Mouse (Mus musculus) intestine, postnatal 0 days (tissue): ENCODE results near the gene Sord. TPM values are rescaled to one million over a fixed set of nuclear protein-coding genes. Genes with fewer than 3 reads are reported as not detected.
A peak's percentile ranks its signal among the peaks of the same experiment; 100 is the strongest.

ENCODE experiments used
- ATAC-seq: fragments of 200-750 bp; cut with Nextera tagmentation; 2 replicates; pipeline ENCODE4 v1.8.0; 2017; ENCODE audit warnings: mild to moderate bottlenecking, moderate TSS enrichment, moderate library complexity
- H3K27ac ChIP-seq: fragments of 300-500 bp; sonication (generic); 2 replicates; pipeline ENCODE4 v1.5.1; 2014; ENCODE audit warnings: mild to moderate bottlenecking, low read depth, low read length, moderate library complexity
- H3K27me3 ChIP-seq: fragments of 300-500 bp; sonication (generic); replicated peaks from 2 replicates; pipeline ENCODE4 v1.6.1; 2014; ENCODE audit warnings: low read length, mixed read lengths; ENCODE audit not compliant: control insufficient read depth, insufficient read depth
- H3K36me3 ChIP-seq: fragments of 300-500 bp; sonication (generic); 2 replicates; pipeline ENCODE4 v1.6.1; 2014; ENCODE audit warnings: mild to moderate bottlenecking, moderate library complexity; ENCODE audit not compliant: control insufficient read depth, insufficient read depth
- H3K4me1 ChIP-seq: fragments of 300-500 bp; sonication (generic); replicated peaks from 2 replicates; pipeline ENCODE4 v1.6.1; 2014; ENCODE audit warnings: antibody characterized with exemption, low read length, mixed read lengths; ENCODE audit not compliant: control insufficient read depth, insufficient read depth
- H3K4me2 ChIP-seq: fragments of 300-500 bp; sonication (generic); replicated peaks from 2 replicates; pipeline ENCODE4 v1.6.1; 2014; ENCODE audit warnings: low read depth, mild to moderate bottlenecking, moderate library complexity
- H3K4me3 ChIP-seq: fragments of 300-500 bp; sonication (generic); 2 replicates; pipeline ENCODE4 v1.5.1; 2014; ENCODE audit warnings: low read depth, low read length
- H3K9ac ChIP-seq: fragments of 300-500 bp; sonication (generic); 2 replicates; pipeline ENCODE4 v1.6.1; 2014; ENCODE audit warnings: mild to moderate bottlenecking, low read depth, low read length
- H3K9me3 ChIP-seq: fragments of 300-500 bp; sonication (generic); 2 replicates; pipeline ENCODE4 v1.6.1; 2016; ENCODE audit warnings: mixed run types; ENCODE audit not compliant: control insufficient read depth
- CTCF ChIP-seq: sonication (generic); IDR thresholded peaks from 2 replicates; pipeline ENCODE4 v1.5.1; 2016; ENCODE audit warnings: low read depth, mild to moderate bottlenecking, control low read depth, antibody characterized with exemption, moderate library complexity
- WGBS: fragments of 180-500 bp; shearing (Covaris S2); extraction: QIAGEN DNeasy Blood & Tissue Kit; methylation state at CpG from one replicate; pipeline ENCODE4 v1.1.7; 2014; 5-methylcytosine and 5-hydroxymethylcytosine counted together
- polyA plus RNA-seq: library from polyadenylated mRNA; unstranded; fragments of >200 nt; fragmentation: Nextera tagmentation; extraction: Ambion mirVana; gene quantifications from 2 replicates; pipeline ENCODE4 v1.2.1, GENCODE M21; 2015

Sord gene
- polyA plus RNA-seq = 136 and 172 TPM in 2 replicates

- Histone ChIP-seq H3K4me3 (peak within 1 kb of the TSS; percentile 61), H3K4me1 (no peaks in the 10 kb centered on the region), H3K36me3 (no peaks in the 10 kb centered on the region), H3K9ac (peak within 1 kb of the TSS; percentile 56), H3K9me3 (no peaks in the 10 kb centered on the region), H3K4me2 (peak within 1 kb of the TSS; percentile 85), H3K27me3 (no peaks in the 10 kb centered on the region), H3K27ac (peak within 1 kb of the TSS; percentile 77)
- WGBS = under 1% methylated on average over 35 of the region's 35 CpGs
- 0 out of 2 replicates have a peak, but pooled peaks have one; percentile 7 for TF ChIP-seq CTCF
- ATAC-seq = peak; percentile 81
These were observed at the start of gene Sord for GRCm38 (mm10) chr2:122234611-122235288. Gene Sord, plus strand, starts transcription at chr2:122234749.

GRCm38 (mm10) chr2:122185086-122185485, 49.5 kb upstream of the Sord start:
- no peak overlapping the region for H3K4me3 ChIP-seq
- no peak for TF ChIP-seq CTCF
- H3K36me3 ChIP-seq = no peaks in the 10 kb centered on the region
- no peaks in the 10 kb centered on the region for H3K27me3 ChIP-seq
- no peak overlapping the region for H3K4me2 ChIP-seq
- no peak overlapping the region for H3K9ac ChIP-seq
- H3K4me1 ChIP-seq = no peaks in the 10 kb centered on the region
- H3K27ac ChIP-seq = no peak overlapping the region
- no peaks in the 10 kb centered on the region for H3K9me3 ChIP-seq
- WGBS = 91% methylated on average over 4 of the region's 4 CpGs
- no peak for ATAC-seq

- Histone ChIP-seq H3K4me2 (no peak within 1 kb of the TSS), H3K36me3 (no peaks in the 10 kb centered on the region), H3K9ac (no peak within 1 kb of the TSS), H3K4me1 (no peaks in the 10 kb centered on the region), H3K27ac (no peak within 1 kb of the TSS), H3K4me3 (no peak within 1 kb of the TSS), H3K27me3 (no peaks in the 10 kb centered on the region), H3K9me3 (no peaks in the 10 kb centered on the region)
- ATAC-seq = no peak
- TF ChIP-seq CTCF = no peak
- 84% methylated on average over 17 of the region's 17 CpGs for WGBS
These were observed 48.4 kb upstream of the Sord start, which contains the start of the genes Patl2 and Terb2 for GRCm38 (mm10) chr2:122186106-122186505. Gene Patl2, minus strand, starts transcription at chr2:122186189. Gene Terb2, plus strand, starts transcription at chr2:122186272.

GRCm38 (mm10) chr2:122186751-122187150, 47.8 kb upstream of the Sord start:
- H3K4me3 ChIP-seq = no peak overlapping the region
- WGBS = 57% methylated on average over 3 of the region's 3 CpGs
- ATAC-seq = peak; percentile 81
- no peak overlapping the region for H3K9ac ChIP-seq
- no peaks in the 10 kb centered on the region for H3K9me3 ChIP-seq
- H3K36me3 ChIP-seq = no peaks in the 10 kb centered on the region
- no peak for TF ChIP-seq CTCF
- H3K4me1 ChIP-seq = no peaks in the 10 kb centered on the region
- no peaks in the 10 kb centered on the region for H3K27me3 ChIP-seq
- no peak overlapping the region for H3K27ac ChIP-seq
- no peak overlapping the region for H3K4me2 ChIP-seq

GRCm38 (mm10) chr2:122191849-122192248, 42.7 kb upstream of the Sord start:
- TF ChIP-seq CTCF = no peak

GRCm38 (mm10) chr2:122194509-122194929, 40.0 kb upstream of the Sord start:
- Histone ChIP-seq H3K27me3 (no peaks in the 10 kb centered on the region), H3K36me3 (no peaks in the 10 kb centered on the region), H3K9me3 (no peaks in the 10 kb centered on the region), H3K9ac (no peak overlapping the region), H3K27ac (no peak overlapping the region), H3K4me3 (no peak overlapping the region), H3K4me2 (no peak overlapping the region), H3K4me1 (no peaks in the 10 kb centered on the region)
- peak; percentile 43; the same call in 1 of the 2 replicates for ATAC-seq
- WGBS = 50% methylated on average over 1 of the region's 1 CpGs
- peak; percentile 73 for TF ChIP-seq CTCF

More at GRCm38 (mm10) chr2:122191849-122192248, 42.7 kb upstream of the Sord start:
- no peak overlapping the region for H3K9ac ChIP-seq
- no peaks in the 10 kb centered on the region for H3K9me3 ChIP-seq
- H3K4me1 ChIP-seq = no peaks in the 10 kb centered on the region
- no peak for ATAC-seq
- H3K27ac ChIP-seq = no peak overlapping the region
- H3K4me3 ChIP-seq = no peak overlapping the region
- no peak overlapping the region for H3K4me2 ChIP-seq
- H3K27me3 ChIP-seq = no peaks in the 10 kb centered on the region
- no peaks in the 10 kb centered on the region for H3K36me3 ChIP-seq
- WGBS = 77% methylated on average over 3 of the region's 3 CpGs
